Mouse (Mus musculus): ENCODE data around the gene Pofut2.

DNA sequence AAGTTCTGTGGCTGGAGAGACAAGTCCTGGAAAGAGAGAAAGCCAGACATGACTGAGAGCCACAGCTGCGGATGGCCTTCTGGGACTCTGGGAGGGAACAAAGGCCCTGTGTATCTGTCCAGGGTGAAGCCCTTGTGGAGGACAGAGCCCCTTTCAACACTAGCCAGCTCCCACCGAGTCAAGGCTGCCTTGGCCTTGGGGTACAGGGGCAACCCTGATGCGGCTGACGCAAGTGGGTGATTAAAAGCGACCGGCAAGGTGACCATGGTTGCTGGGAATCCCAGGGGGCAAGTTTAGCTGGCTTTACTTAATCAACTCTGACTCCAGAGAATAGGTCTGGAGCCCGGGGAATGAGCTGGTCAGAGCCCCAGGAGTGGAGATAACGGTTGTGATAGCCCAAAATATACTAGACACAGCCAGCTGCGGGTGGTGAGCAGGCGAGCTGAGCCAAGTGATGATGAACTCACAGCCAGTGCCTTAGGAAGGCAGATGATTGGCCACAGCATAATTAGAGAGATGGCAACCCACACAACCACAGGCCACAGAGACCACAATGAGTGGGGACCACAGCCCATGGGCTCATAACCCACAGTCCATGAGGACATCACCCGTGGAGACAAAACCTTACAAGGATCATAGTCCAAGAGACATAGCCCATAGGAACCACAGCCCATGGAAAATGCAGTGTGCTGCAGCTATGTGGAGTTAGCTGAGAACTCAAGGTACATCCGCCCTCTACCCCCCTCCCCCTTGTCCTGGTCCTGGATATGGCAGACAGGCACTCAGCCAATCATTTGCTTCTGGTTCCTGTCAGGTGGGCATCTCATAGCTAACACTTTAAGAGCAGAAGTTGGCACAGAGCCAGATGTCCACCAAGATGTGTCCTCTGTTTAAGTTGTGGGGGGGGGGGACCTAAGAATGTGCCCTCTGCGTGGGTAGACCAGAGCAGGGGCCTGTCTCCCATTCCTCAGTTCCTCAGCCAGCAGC lies 29.1 kb upstream of the Pofut2 start:
- TF ChIP-seq E2F4 (IDR thresholded peaks at IDR 0.05; ENCODE audit: insufficient read depth) (no peak), POLR2A (IDR thresholded peaks at IDR 0.05; ENCODE audit: insufficient read length, low read depth) (no peak), MAX (IDR thresholded peaks at IDR 0.05; ENCODE audit: low read depth) (no peak), POLR2AphosphoS2 (IDR thresholded peaks at IDR 0.05; ENCODE audit: insufficient read length, low read depth) (no peak), USF1 (IDR thresholded peaks at IDR 0.05; ENCODE audit: low read depth) (no peak), REST (IDR thresholded peaks at IDR 0.05; ENCODE audit: insufficient read depth, insufficient read length) (no peak), TCF12 (IDR thresholded peaks at IDR 0.05; ENCODE audit: insufficient read depth, poor library complexity, severe bottlenecking) (peak; percentile 72)
